Mouse (Mus musculus) subcutaneous adipose tissue, adult 2 months (tissue): Measurements from ENCODE around the gene Fgfbp1. TPM values are rescaled to one million over a fixed set of nuclear protein-coding genes. Genes with fewer than 3 reads are reported as not detected.

ENCODE experiments used
- polyA plus RNA-seq: library from polyadenylated mRNA; depleted of rRNA; stranded (reverse); fragments of >200 nt; gene quantifications from 2 replicates; pipeline ENCODE4 v1.2.3, GENCODE M21; 2012; ENCODE audit warnings: low replicate concordance; rRNA removed

Fgfbp1 gene
- polyA plus RNA-seq = not detected in 2 replicates

DNA sequence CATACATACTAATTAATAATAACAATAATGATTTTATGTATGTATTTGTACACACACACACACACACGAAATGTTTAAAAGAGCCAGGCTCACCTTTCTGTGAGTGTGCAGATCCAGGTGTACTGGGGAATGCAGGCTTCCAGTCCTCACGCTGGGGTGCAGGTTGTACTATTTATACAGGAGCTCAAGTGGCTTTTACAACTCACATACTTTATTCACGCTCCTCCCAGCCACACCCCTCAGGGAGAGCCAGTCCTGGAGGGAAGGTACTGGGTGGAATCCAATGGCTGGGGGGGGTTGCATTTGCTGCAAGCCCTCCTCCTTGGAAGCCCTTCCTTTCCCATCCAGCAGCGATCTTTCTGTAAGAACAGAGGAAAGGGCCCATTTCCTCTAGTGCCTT, at the start of gene Fgfbp1:
Fgfbp1 (minus strand) TSS at position 160 of the 400 bp plus-strand sequence.

Other genes starting within 250 kb of the Fgfbp1 start
- 1.5 and 2.1 TPM in 2 replicates for gene Bst1, start 162.9 kb downstream of the Fgfbp1 start, polyA plus RNA-seq
- 33.5 and 42.2 TPM in 2 replicates for gene Fbxl5, start 160.1 kb downstream of the Fgfbp1 start, polyA plus RNA-seq
- 10.6 and 16.7 TPM in 2 replicates for gene Cd38, start 113.2 kb downstream of the Fgfbp1 start, polyA plus RNA-seq
- gene Gm7879, start 68.6 kb downstream of the Fgfbp1 start, polyA plus RNA-seq = 0.39 and 0.62 TPM in 2 replicates
- 1.5 and 37.8 TPM in 2 replicates for gene Prom1, start 120.3 kb upstream of the Fgfbp1 start, polyA plus RNA-seq
- gene Tapt1, start 244.8 kb upstream of the Fgfbp1 start, polyA plus RNA-seq = 33.2 and 37.8 TPM in 2 replicates